Mouse (Mus musculus): ENCODE measurements around the gene Bag3.
A peak's percentile ranks its signal among the peaks of the same experiment; 100 is the strongest.
"Not testable (repeated sequence)": the region's sequence is repeated elsewhere in the genome, so short reads cannot be mapped to it uniquely, and the experiment has no call there.

The Bag3 gene

GRCm38 (mm10) chr7:128563373-128563772, 40.0 kb downstream of the Bag3 start:
- no peaks in the 10 kb centered on the region for H3K9me3 ChIP-seq (ENCODE audit: low read length)
- no peaks in the 10 kb centered on the region for H3K27me3 ChIP-seq (ENCODE audit: insufficient read depth, low read length)
- peaks cover 20% of the 10 kb centered on the region for H3K4me1 ChIP-seq (replicated peaks; ENCODE audit: low read depth, low read length)
- H3K36me3 ChIP-seq (ENCODE audit: insufficient read depth, low read length): no peaks in the 10 kb centered on the region
- TF ChIP-seq CTCF (conservative IDR thresholded peaks at IDR 0.05; ENCODE audit: low read length) (peak; percentile 74), POU5F1 (IDR thresholded peaks at IDR 0.05; ENCODE audit: borderline replicate concordance, low read length) (no peak)
- H3K4me3 ChIP-seq (replicated peaks; ENCODE audit: low read length): no peak overlapping the region

- no peaks in the 10 kb centered on the region for H3K9me3 ChIP-seq (ENCODE audit: low read length)
- no peaks in the 10 kb centered on the region for H3K36me3 ChIP-seq (ENCODE audit: insufficient read depth, low read length)
- no peaks in the 10 kb centered on the region for H3K27me3 ChIP-seq (ENCODE audit: insufficient read depth, low read length)
- H3K4me3 ChIP-seq (replicated peaks; ENCODE audit: low read length): no peak overlapping the region
- no peak for TF ChIP-seq POU5F1 (IDR thresholded peaks at IDR 0.05; ENCODE audit: borderline replicate concordance, low read length)
- no peak for TF ChIP-seq CTCF (conservative IDR thresholded peaks at IDR 0.05; ENCODE audit: low read length)
- no peak for TF ChIP-seq NANOG (IDR thresholded peaks at IDR 0.05; ENCODE audit: borderline replicate concordance, low read length)
- H3K4me1 ChIP-seq (replicated peaks; ENCODE audit: low read depth, low read length): peaks cover 20% of the 10 kb centered on the region
Measured at GRCm38 (mm10) chr7:128566311-128566710, 42.9 kb downstream of the Bag3 start.

GRCm38 (mm10) chr7:128567561-128568244, 44.3 kb downstream of the Bag3 start:
- H3K4me1 ChIP-seq (replicated peaks; ENCODE audit: low read depth, low read length): peaks cover 20% of the 10 kb centered on the region
- no peak overlapping the region for H3K4me3 ChIP-seq (replicated peaks; ENCODE audit: low read length)
- H3K36me3 ChIP-seq (ENCODE audit: insufficient read depth, low read length): no peaks in the 10 kb centered on the region
- TF ChIP-seq POU5F1 (IDR thresholded peaks at IDR 0.05; ENCODE audit: borderline replicate concordance, low read length): no peak
- TF ChIP-seq CTCF (conservative IDR thresholded peaks at IDR 0.05; ENCODE audit: low read length): no peak
- no peak for TF ChIP-seq NANOG (IDR thresholded peaks at IDR 0.05; ENCODE audit: borderline replicate concordance, low read length)
- no peaks in the 10 kb centered on the region for H3K27me3 ChIP-seq (ENCODE audit: insufficient read depth, low read length)
- H3K9me3 ChIP-seq (ENCODE audit: low read length): no peaks in the 10 kb centered on the region

GRCm38 (mm10) chr7:128569429-128569828, 46.0 kb downstream of the Bag3 start:
- not testable (repeated sequence) for H3K36me3 ChIP-seq (ENCODE audit: insufficient read depth, low read length); H3K9me3 ChIP-seq (ENCODE audit: low read length); H3K4me3 ChIP-seq (replicated peaks; ENCODE audit: low read length); H3K27me3 ChIP-seq (ENCODE audit: insufficient read depth, low read length)
- H3K4me1 ChIP-seq (replicated peaks; ENCODE audit: low read depth, low read length): peaks cover 15% of the 10 kb centered on the region

GRCm38 (mm10) chr7:128569987-128570656, 46.7 kb downstream of the Bag3 start:
- H3K27me3 ChIP-seq (ENCODE audit: insufficient read depth, low read length): no peaks in the 10 kb centered on the region
- H3K9me3 ChIP-seq (ENCODE audit: low read length): no peaks in the 10 kb centered on the region
- H3K4me1 ChIP-seq (replicated peaks; ENCODE audit: low read depth, low read length): peaks cover 11% of the 10 kb centered on the region
- no peaks in the 10 kb centered on the region for H3K36me3 ChIP-seq (ENCODE audit: insufficient read depth, low read length)
- H3K4me3 ChIP-seq (replicated peaks; ENCODE audit: low read length): no peak overlapping the region
- TF ChIP-seq POU5F1 (IDR thresholded peaks at IDR 0.05; ENCODE audit: borderline replicate concordance, low read length): no peak
- TF ChIP-seq CTCF (conservative IDR thresholded peaks at IDR 0.05; ENCODE audit: low read length): no peak
- TF ChIP-seq NANOG (IDR thresholded peaks at IDR 0.05; ENCODE audit: borderline replicate concordance, low read length): no peak

- H3K4me3 ChIP-seq (replicated peaks; ENCODE audit: low read length); H3K9me3 ChIP-seq (ENCODE audit: low read length); H3K4me1 ChIP-seq (replicated peaks; ENCODE audit: low read depth, low read length); H3K36me3 ChIP-seq (ENCODE audit: insufficient read depth, low read length); H3K27me3 ChIP-seq (ENCODE audit: insufficient read depth, low read length): not testable (repeated sequence)
Measured at GRCm38 (mm10) chr7:128570657-128571056, 47.2 kb downstream of the Bag3 start.

GRCm38 (mm10) chr7:128572030-128572429, 48.6 kb downstream of the Bag3 start:
- Histone ChIP-seq H3K9me3 (ENCODE audit: low read length) (no peaks in the 10 kb centered on the region), H3K36me3 (ENCODE audit: insufficient read depth, low read length) (no peaks in the 10 kb centered on the region), H3K4me1 (replicated peaks; ENCODE audit: low read depth, low read length) (peaks cover 3% of the 10 kb centered on the region), H3K4me3 (replicated peaks; ENCODE audit: low read length) (no peak overlapping the region), H3K27me3 (ENCODE audit: insufficient read depth, low read length) (no peaks in the 10 kb centered on the region)
- no peak for TF ChIP-seq NANOG (IDR thresholded peaks at IDR 0.05; ENCODE audit: borderline replicate concordance, low read length)
- no peak for TF ChIP-seq POU5F1 (IDR thresholded peaks at IDR 0.05; ENCODE audit: borderline replicate concordance, low read length)
- TF ChIP-seq CTCF (conservative IDR thresholded peaks at IDR 0.05; ENCODE audit: low read length): no peak

- Histone ChIP-seq H3K27me3 (ENCODE audit: insufficient read depth, low read length) (no peaks in the 10 kb centered on the region), H3K9me3 (ENCODE audit: low read length) (no peaks in the 10 kb centered on the region), H3K36me3 (ENCODE audit: insufficient read depth, low read length) (no peaks in the 10 kb centered on the region), H3K4me1 (replicated peaks; ENCODE audit: low read depth, low read length) (peaks cover 3% of the 10 kb centered on the region), H3K4me3 (replicated peaks; ENCODE audit: low read length) (no peak overlapping the region)
- TF ChIP-seq CTCF (conservative IDR thresholded peaks at IDR 0.05; ENCODE audit: low read length): no peak
- no peak for TF ChIP-seq NANOG (IDR thresholded peaks at IDR 0.05; ENCODE audit: borderline replicate concordance, low read length)
- no peak for TF ChIP-seq POU5F1 (IDR thresholded peaks at IDR 0.05; ENCODE audit: borderline replicate concordance, low read length)
Measured at GRCm38 (mm10) chr7:128575211-128575610, 51.8 kb downstream of the Bag3 start.

- Histone ChIP-seq H3K27me3 (ENCODE audit: insufficient read depth, low read length) (no peaks in the 10 kb centered on the region), H3K4me1 (replicated peaks; ENCODE audit: low read depth, low read length) (peaks cover 3% of the 10 kb centered on the region), H3K9me3 (ENCODE audit: low read length) (no peaks in the 10 kb centered on the region), H3K36me3 (ENCODE audit: insufficient read depth, low read length) (no peaks in the 10 kb centered on the region), H3K4me3 (replicated peaks; ENCODE audit: low read length) (no peak overlapping the region)
- TF ChIP-seq NANOG (IDR thresholded peaks at IDR 0.05; ENCODE audit: borderline replicate concordance, low read length): no peak
- TF ChIP-seq POU5F1 (IDR thresholded peaks at IDR 0.05; ENCODE audit: borderline replicate concordance, low read length): no peak
- no peak for TF ChIP-seq CTCF (conservative IDR thresholded peaks at IDR 0.05; ENCODE audit: low read length)
Measured at GRCm38 (mm10) chr7:128575794-128576193, 52.4 kb downstream of the Bag3 start.
